Comparison of ENCODE assay signal across 27 mouse cellular contexts in the genomic region with DNA sequence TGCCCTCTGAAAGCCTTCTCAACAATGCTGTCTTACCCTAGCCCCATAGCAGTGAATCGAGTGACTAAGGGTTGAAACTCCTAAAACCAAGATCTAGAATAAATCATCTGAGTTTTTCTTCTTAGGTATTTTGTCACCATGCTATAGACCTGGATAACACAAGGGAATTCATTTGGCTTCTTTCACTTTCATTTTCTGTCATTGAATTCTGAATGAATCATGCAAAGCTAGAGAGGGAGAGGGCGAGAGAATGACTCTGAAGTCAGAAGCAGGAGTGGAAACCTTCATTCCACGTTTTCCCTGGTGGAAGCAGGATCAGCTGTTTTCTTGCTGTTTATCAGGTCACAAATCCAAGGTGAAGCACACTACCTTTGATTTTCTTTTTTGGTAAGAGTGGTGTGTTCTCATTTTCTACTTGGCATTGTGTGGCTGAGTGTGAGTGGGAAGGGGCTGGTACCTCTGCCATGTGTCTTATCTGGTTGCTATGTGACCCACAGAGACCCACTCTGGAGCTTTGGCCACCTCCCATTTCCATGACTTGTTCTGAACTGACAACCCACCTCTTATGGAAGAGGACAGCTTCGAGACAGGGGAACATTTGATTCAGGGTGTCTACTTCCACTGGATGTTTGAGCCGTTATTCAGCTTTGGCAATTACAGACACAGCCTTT.
A peak's percentile ranks its signal among the peaks of the same experiment; 100 is the strongest.
DNase-seq lines count a peak whose midpoint lies in the region; ATAC-seq and TF ChIP-seq lines count a peak whose summit lies in the region.
"Had no signal": no experiment of that assay in that cellular context is flagged by ENCODE, and none has a peak within 500 bp of the region (broad histone marks: within the 10 kb centered on the region; RNA-seq: fewer than 3 reads in every experiment).

No protein-coding gene starts in this region.

- peak; percentile 75 for DNase-seq in heart, adult 11 months
- DNase-seq in heart, adult 8-10 months (ENCODE audit: low spot score): no peak
- DNase-seq in Muller cell, postnatal 12 days (ENCODE audit: inconsistent ontology term): peak; percentile 80
- no peak for DNase-seq in left cerebral cortex, postnatal 36 days (ENCODE audit: low spot score in 2 of 2)
- no peak for DNase-seq in gastrocnemius, adult 8-10 months (ENCODE audit: low spot score in 2 of 2)
- DNase-seq: cerebellum, adult 11 months; cerebellum, postnatal 14 days; embryo, embryonic 11 days; forebrain, postnatal 0 days; gastrocnemius, adult 2 months; heart, adult 18-20 months; kidney, adult 8-10 months; kidney, postnatal 25 days; layer of hippocampus, adult 9-11 months; lung, adult 18-20 months; lung, postnatal 14 days; retina, postnatal 1 day; right cerebral cortex, postnatal 4 days had no signal

- WGBS in kidney, embryonic 14.5 days: 87% methylated on average over 5 of the region's 5 CpGs

- TF ChIP-seq POLR2A in embryonic fibroblast, embryonic 13.5 days (IDR thresholded peaks at IDR 0.05; ENCODE audit: low read depth, low read length): no peak

- H3K27ac ChIP-seq in embryonic fibroblast, embryonic 13.5 days (ENCODE audit: insufficient read depth, low read length): 0 out of 2 replicates have a peak overlapping the region, but pooled peaks have one; percentile 34
- no peak overlapping the region for H3K27ac ChIP-seq in kidney, embryonic 14.5 days (ENCODE audit: low read depth, low read length)
- H3K27ac ChIP-seq: embryonic facial prominence, embryonic 15.5 days; forebrain, embryonic 10.5 days; gastrocnemius, adult 2 months; heart, embryonic 15.5 days; hindbrain, embryonic 10.5 days; midbrain, embryonic 15.5 days; stomach, postnatal 0 days had no signal

- 0 out of 2 replicates have a peak, but pooled peaks cover 4% of the 10 kb centered on the region for H3K9me3 ChIP-seq in kidney, embryonic 14.5 days (ENCODE audit: control insufficient read depth, low read length)
- H3K9me3 ChIP-seq: embryonic facial prominence, embryonic 15.5 days; heart, embryonic 15.5 days; midbrain, embryonic 15.5 days had no signal

- no peaks in the 10 kb centered on the region for H3K36me3 ChIP-seq in kidney, embryonic 14.5 days (ENCODE audit: control insufficient read depth, insufficient read depth, low read length)
- H3K36me3 ChIP-seq: embryonic facial prominence, embryonic 15.5 days; forebrain, embryonic 10.5 days; heart, embryonic 15.5 days; hindbrain, embryonic 10.5 days; midbrain, embryonic 15.5 days had no signal

- no peak overlapping the region for H3K9ac ChIP-seq in kidney, embryonic 14.5 days (ENCODE audit: low read depth, low read length)
- H3K9ac ChIP-seq: embryonic facial prominence, embryonic 15.5 days; forebrain, postnatal 0 days; heart, embryonic 15.5 days; midbrain, embryonic 15.5 days had no signal

- intact Hi-C loops in left cerebral cortex, postnatal 36 days (cut with DNase I): no loop called here

- H3K27me3 ChIP-seq in kidney, embryonic 14.5 days (ENCODE audit: control insufficient read depth, insufficient read depth, low read length): no peaks in the 10 kb centered on the region
- H3K27me3 ChIP-seq: embryonic facial prominence, embryonic 15.5 days; heart, embryonic 15.5 days; midbrain, embryonic 15.5 days had no signal

- H3K4me2 ChIP-seq in kidney, embryonic 14.5 days (replicated peaks; ENCODE audit: low read depth, low read length): no peak overlapping the region
- H3K4me2 ChIP-seq: embryonic facial prominence, embryonic 15.5 days; heart, embryonic 15.5 days; liver, embryonic 11.5 days; midbrain, embryonic 15.5 days had no signal

- no peaks in the 10 kb centered on the region for H3K4me1 ChIP-seq in embryonic fibroblast, embryonic 13.5 days (ENCODE audit: control insufficient read depth, insufficient read depth, low read length)
- no peaks in the 10 kb centered on the region for H3K4me1 ChIP-seq in kidney, embryonic 14.5 days (ENCODE audit: control insufficient read depth, insufficient read depth, low read length)
- H3K4me1 ChIP-seq: embryonic facial prominence, embryonic 15.5 days; forebrain, embryonic 10.5 days; hindbrain, embryonic 10.5 days; midbrain, embryonic 15.5 days had no signal

- no peak for ATAC-seq in kidney, embryonic 14.5 days (ENCODE audit: low FRiP score, low TSS enrichment)
- ATAC-seq: forebrain, postnatal 0 days; midbrain, embryonic 15.5 days had no signal

- no peak for TF ChIP-seq CTCF in embryonic fibroblast, embryonic 13.5 days (IDR thresholded peaks at IDR 0.05; ENCODE audit: borderline replicate concordance, insufficient read depth, low read length)

- no peak overlapping the region for H3K4me3 ChIP-seq in embryonic fibroblast, embryonic 13.5 days (ENCODE audit: insufficient read depth, low read length)
- H3K4me3 ChIP-seq in kidney, embryonic 14.5 days (ENCODE audit: low read length): no peak overlapping the region
- H3K4me3 ChIP-seq: embryonic facial prominence, embryonic 15.5 days; forebrain, embryonic 10.5 days; gastrocnemius, adult 2 months; heart, embryonic 15.5 days; hindbrain, embryonic 10.5 days; midbrain, embryonic 15.5 days had no signal

Comparison
In these comparisons a context has a peak if more than half of its experiments do, and no peak if none do; other contexts are left out.
1. DNase-seq: peak in heart, adult 11 months (single experiment) and Muller cell, postnatal 12 days (single experiment); none in heart, adult 8-10 months (single experiment), left cerebral cortex, postnatal 36 days (0 of 2) and gastrocnemius, adult 8-10 months (0 of 2).